Mouse (Mus musculus) stomach, postnatal 0 days (tissue): Measurements from ENCODE around the gene Pde8a. TPM values are rescaled to one million over a fixed set of nuclear protein-coding genes. Genes with fewer than 3 reads are reported as not detected.

Experiments used
- ATAC-seq: fragments of 200-750 bp; cut with Nextera tagmentation; 2 replicates; pipeline ENCODE4 v1.8.0; 2017; ENCODE audit not compliant: low FRiP score, low TSS enrichment
- DNase-seq: peaks from one replicate; pipeline ENCODE4 v3.0.0-alpha.2; 2016; ENCODE audit warnings: low spot score
- H3K27ac ChIP-seq: fragments of 300-500 bp; sonication (generic); replicated peaks from 2 replicates; pipeline ENCODE4 v1.5.1; 2014; ENCODE audit warnings: mild to moderate bottlenecking, control low read depth
- H3K27me3 ChIP-seq: fragments of 300-500 bp; sonication (generic); 2 replicates; pipeline ENCODE4 v1.6.1; 2014; ENCODE audit warnings: low read length; ENCODE audit not compliant: control insufficient read depth, insufficient read depth
- H3K36me3 ChIP-seq: fragments of 300-500 bp; sonication (generic); 2 replicates; pipeline ENCODE4 v1.6.1; 2014; ENCODE audit warnings: low read length, mixed read lengths; ENCODE audit not compliant: control insufficient read depth, insufficient read depth
- H3K4me1 ChIP-seq: fragments of 300-500 bp; sonication (generic); replicated peaks from 2 replicates; pipeline ENCODE4 v1.6.1; 2014; ENCODE audit warnings: antibody characterized with exemption; ENCODE audit not compliant: control insufficient read depth, insufficient read depth
- H3K4me2 ChIP-seq: fragments of 300-500 bp; sonication (generic); replicated peaks from 2 replicates; pipeline ENCODE4 v1.6.1; 2014; ENCODE audit warnings: low read depth, mild to moderate bottlenecking, control low read depth, moderate library complexity
- H3K4me3 ChIP-seq: fragments of 300-500 bp; sonication (generic); 2 replicates; pipeline ENCODE4 v1.5.1; 2014; ENCODE audit warnings: low read depth, low read length, control low read depth
- H3K9ac ChIP-seq: fragments of 300-500 bp; sonication (generic); 2 replicates; pipeline ENCODE4 v1.6.1; 2014; ENCODE audit warnings: mild to moderate bottlenecking, low read length, control low read depth, mixed read lengths
- H3K9me3 ChIP-seq: fragments of 300-500 bp; sonication (generic); 2 replicates; pipeline ENCODE4 v1.6.1; 2016; ENCODE audit warnings: low read length; ENCODE audit not compliant: control insufficient read depth
- CTCF ChIP-seq: IDR thresholded peaks from 2 replicates; pipeline ENCODE4 v1.5.1; 2016; ENCODE audit warnings: antibody characterized with exemption, low read depth, mild to moderate bottlenecking, moderate library complexity
- EP300 ChIP-seq: optimal IDR thresholded peaks from 2 replicates; pipeline ENCODE3; 2016; ENCODE audit warnings: antibody characterized with exemption
- WGBS: fragments of 180-500 bp; shearing (Covaris S2); extraction: QIAGEN DNeasy Blood & Tissue Kit; methylation state at CpG from one replicate; pipeline ENCODE4 v1.1.7; 2014; 5-methylcytosine and 5-hydroxymethylcytosine counted together
- polyA plus RNA-seq: library from polyadenylated mRNA; unstranded; fragments of >200 nt; fragmentation: Nextera tagmentation; extraction: Ambion mirVana; gene quantifications from 2 replicates; pipeline ENCODE4 v1.2.1, GENCODE M21; 2015

Gene Pde8a
- polyA plus RNA-seq, 1 experiment from 2014 or later: 4.9 TPM

DNA sequence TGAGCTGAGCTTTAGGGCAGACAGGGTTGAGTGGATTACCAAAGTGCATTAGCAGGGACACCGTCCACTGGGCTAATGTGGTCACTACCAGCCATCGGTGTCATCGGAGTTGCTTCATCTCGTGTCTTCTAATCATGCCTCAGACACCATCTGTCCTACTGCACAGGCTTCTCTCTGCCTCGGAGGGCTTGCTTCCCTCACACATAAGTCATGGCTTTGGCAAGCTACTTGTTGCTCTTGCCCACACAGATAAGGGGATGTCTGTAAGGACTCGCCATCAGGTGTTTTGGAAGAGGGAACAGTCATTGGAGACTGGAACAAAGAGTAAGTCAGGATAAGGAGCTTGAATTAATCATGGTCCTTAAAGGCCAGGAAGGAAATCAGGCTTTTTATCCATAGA is 95.9 kb downstream of the Pde8a start:
- no peaks in the 10 kb centered on the region for H3K36me3 ChIP-seq
- no peak overlapping the region for H3K4me2 ChIP-seq
- H3K4me1 ChIP-seq: no peaks in the 10 kb centered on the region
- no peak for DNase-seq
- ATAC-seq: no peak
- no peak for TF ChIP-seq CTCF
- no peak for TF ChIP-seq EP300
- H3K9ac ChIP-seq: no peak overlapping the region
- H3K27me3 ChIP-seq: no peaks in the 10 kb centered on the region
- H3K27ac ChIP-seq: no peak overlapping the region
- H3K9me3 ChIP-seq: no peaks in the 10 kb centered on the region
- WGBS: 89% methylated on average over 6 of the region's 6 CpGs
- H3K4me3 ChIP-seq: no peak overlapping the region

GRCm38 (mm10) chr7:81311130-81311529 is 97.7 kb downstream of the Pde8a start:
- Histone ChIP-seq H3K36me3 (no peaks in the 10 kb centered on the region), H3K4me3 (no peak overlapping the region), H3K27ac (no peak overlapping the region), H3K9ac (no peak overlapping the region), H3K4me2 (no peak overlapping the region), H3K9me3 (no peaks in the 10 kb centered on the region), H3K27me3 (no peaks in the 10 kb centered on the region), H3K4me1 (no peaks in the 10 kb centered on the region)
- WGBS: 56% methylated on average over 1 of the region's 1 CpGs
- DNase-seq (no peak), ATAC-seq (no peak)
- TF ChIP-seq EP300: no peak
- TF ChIP-seq CTCF: no peak

DNA sequence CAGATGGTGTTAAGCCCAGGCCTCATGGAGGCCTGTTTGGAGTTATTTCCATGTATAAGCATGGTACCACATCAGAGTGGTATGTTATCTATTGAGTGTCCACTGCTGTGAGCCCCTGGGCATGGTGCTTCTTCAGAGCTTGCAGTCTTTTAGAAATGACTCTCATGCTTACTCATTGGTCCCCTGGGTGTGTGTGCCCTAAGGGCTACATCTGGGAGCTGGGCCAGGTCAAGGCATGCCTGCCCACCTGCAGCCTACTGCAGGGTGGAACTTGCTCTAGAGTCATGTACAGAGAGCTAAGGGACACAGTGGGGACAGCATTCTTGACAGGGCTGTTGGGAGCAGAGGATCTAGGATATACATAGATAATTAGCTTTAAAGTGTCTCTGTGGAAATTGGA is 98.2 kb downstream of the Pde8a start:
- Histone ChIP-seq H3K4me2 (no peak overlapping the region), H3K9ac (no peak overlapping the region), H3K9me3 (no peaks in the 10 kb centered on the region), H3K4me3 (no peak overlapping the region), H3K36me3 (no peaks in the 10 kb centered on the region), H3K4me1 (no peaks in the 10 kb centered on the region), H3K27ac (no peak overlapping the region), H3K27me3 (no peaks in the 10 kb centered on the region)
- DNase-seq (no peak), ATAC-seq (no peak)
- no peak for TF ChIP-seq EP300
- no peak for TF ChIP-seq CTCF

DNA sequence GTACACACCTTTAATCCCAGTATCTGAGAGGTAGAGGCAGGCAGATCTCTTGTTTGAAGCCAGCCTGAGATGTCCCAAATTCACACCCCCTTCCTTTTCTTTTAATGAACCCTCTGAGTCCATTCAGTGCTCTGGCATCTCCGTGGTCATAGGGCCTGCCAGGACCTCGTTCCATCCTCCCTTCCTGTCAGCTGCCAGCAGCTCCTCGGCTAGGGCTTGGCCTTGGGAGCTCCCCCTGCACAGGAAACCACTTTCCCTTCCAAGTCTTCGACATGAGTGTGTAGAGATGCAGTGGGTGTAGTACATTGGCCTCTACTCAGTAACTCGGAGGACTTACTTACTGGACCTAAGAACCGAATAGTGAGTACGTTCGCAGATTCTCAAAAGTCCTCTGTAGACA is 102.2 kb downstream of the Pde8a start:
- no peaks in the 10 kb centered on the region for H3K36me3 ChIP-seq
- DNase-seq (no peak), ATAC-seq (no peak)
- H3K27me3 ChIP-seq: no peaks in the 10 kb centered on the region
- H3K4me1 ChIP-seq: no peaks in the 10 kb centered on the region
- H3K27ac ChIP-seq: no peak overlapping the region
- H3K4me2 ChIP-seq: no peak overlapping the region
- H3K9me3 ChIP-seq: no peaks in the 10 kb centered on the region
- WGBS: 66% methylated on average over 8 of the region's 8 CpGs
- TF ChIP-seq EP300 (no peak), CTCF (no peak)
- H3K9ac ChIP-seq: no peak overlapping the region
- H3K4me3 ChIP-seq: no peak overlapping the region

GRCm38 (mm10) chr7:81319749-81320148 is 106.4 kb downstream of the Pde8a start:
- 78% methylated on average over 6 of the region's 6 CpGs for WGBS
- Histone ChIP-seq H3K4me1 (no peaks in the 10 kb centered on the region), H3K4me2 (no peak overlapping the region), H3K36me3 (peaks cover 5% of the 10 kb centered on the region; the same call in 1 of the 2 replicates), H3K27ac (no peak overlapping the region), H3K4me3 (no peak overlapping the region), H3K27me3 (no peaks in the 10 kb centered on the region), H3K9me3 (no peaks in the 10 kb centered on the region), H3K9ac (no peak overlapping the region)
- no peak for DNase-seq
- no peak for ATAC-seq
- no peak for TF ChIP-seq CTCF
- no peak for TF ChIP-seq EP300

DNA sequence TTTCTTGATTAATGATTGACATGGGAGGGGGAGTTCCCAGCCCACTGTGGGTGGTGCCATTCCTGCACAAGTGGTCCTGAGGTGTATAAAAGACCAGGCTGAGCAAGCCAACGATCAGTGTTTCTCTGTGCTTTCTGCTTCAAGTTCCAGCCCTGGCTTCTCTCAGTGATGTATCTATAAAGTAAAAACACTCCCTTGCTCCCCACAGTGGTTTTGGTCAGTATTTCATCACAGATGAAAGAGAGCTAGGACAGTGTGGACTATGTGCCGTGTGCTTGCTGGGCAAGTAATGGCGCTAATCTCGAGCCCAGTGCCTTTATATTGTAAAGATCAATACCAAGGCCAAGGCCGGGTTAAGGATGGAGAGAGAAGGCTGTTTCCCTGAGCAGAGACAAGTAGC is 108.4 kb downstream of the Pde8a start:
- H3K9ac ChIP-seq: no peak overlapping the region
- WGBS: 77% methylated on average over 5 of the region's 5 CpGs

More for the DNA sequence above, 108.4 kb downstream of the Pde8a start:
- ATAC-seq (peak; percentile 41; the same call in 1 of the 2 replicates), DNase-seq (no peak)
- Histone ChIP-seq H3K27me3 (no peaks in the 10 kb centered on the region), H3K27ac (no peak overlapping the region), H3K36me3 (peaks cover 5% of the 10 kb centered on the region; the same call in 1 of the 2 replicates), H3K4me2 (no peak overlapping the region), H3K4me3 (no peak overlapping the region), H3K4me1 (no peaks in the 10 kb centered on the region), H3K9me3 (no peaks in the 10 kb centered on the region)
- TF ChIP-seq CTCF (peak; percentile 63), EP300 (no peak)
